Mouse (Mus musculus): ENCODE measurements at regions not wholly inside any gene's neighbourhood (a gene's known extent, or its start where the extent isn't known, plus 50 kb on each side); places are given as distances from the start of the nearest gene placed in this dataset.
A peak's percentile ranks its signal among the peaks of the same experiment; 100 is the strongest.

GRCm38 (mm10) chr9:84673327-84673726, 639.2 kb upstream of the Gm11114 start:
- DNase-seq (ENCODE audit: low spot score): no peak

GRCm38 (mm10) chr9:84678416-84678815, 634.2 kb upstream of the Gm11114 start:
- DNase-seq (ENCODE audit: low spot score): no peak

- no peak for DNase-seq (ENCODE audit: low spot score)
Measured at GRCm38 (mm10) chr9:84718615-84719191, 593.9 kb upstream of the Gm11114 start.

- no peak for DNase-seq (ENCODE audit: low spot score)
Measured at GRCm38 (mm10) chr9:84719396-84719795, 593.2 kb upstream of the Gm11114 start.

GRCm38 (mm10) chr9:84720454-84720853, 592.1 kb upstream of the Gm11114 start:
- no peak for DNase-seq (ENCODE audit: low spot score)

- DNase-seq (ENCODE audit: low spot score): no peak
Measured at GRCm38 (mm10) chr9:84739266-84739665, 573.3 kb upstream of the Gm11114 start.

GRCm38 (mm10) chr9:84740336-84740735, 572.2 kb upstream of the Gm11114 start:
- DNase-seq (ENCODE audit: low spot score): no peak

- DNase-seq (ENCODE audit: low spot score): no peak
Measured at GRCm38 (mm10) chr9:84754332-84754731, 558.2 kb upstream of the Gm11114 start.

- no peak for DNase-seq (ENCODE audit: low spot score)
Measured at GRCm38 (mm10) chr9:84754828-84755227, 557.7 kb upstream of the Gm11114 start.

- DNase-seq (ENCODE audit: low spot score): no peak
Measured at GRCm38 (mm10) chr9:84774348-84774747, 538.2 kb upstream of the Gm11114 start.

- no peak for DNase-seq (ENCODE audit: low spot score)
Measured at GRCm38 (mm10) chr9:84775190-84775589, 537.4 kb upstream of the Gm11114 start.

- no peak for DNase-seq (ENCODE audit: low spot score)
Measured at GRCm38 (mm10) chr9:84779125-84779524, 533.4 kb upstream of the Gm11114 start.

- no peak for DNase-seq (ENCODE audit: low spot score)
Measured at GRCm38 (mm10) chr9:84825768-84826167, 486.8 kb upstream of the Gm11114 start.

GRCm38 (mm10) chr9:84828934-84829333, 483.6 kb upstream of the Gm11114 start:
- no peak for DNase-seq (ENCODE audit: low spot score)

GRCm38 (mm10) chr9:84830639-84831038, 481.9 kb upstream of the Gm11114 start:
- no peak for DNase-seq (ENCODE audit: low spot score)

- no peak for DNase-seq (ENCODE audit: low spot score)
Measured at GRCm38 (mm10) chr9:84837498-84837897, 475.1 kb upstream of the Gm11114 start.

GRCm38 (mm10) chr9:84844021-84844420, 468.6 kb upstream of the Gm11114 start:
- no peak for DNase-seq (ENCODE audit: low spot score)

GRCm38 (mm10) chr9:84861600-84861999, 451.0 kb upstream of the Gm11114 start:
- DNase-seq (ENCODE audit: low spot score): peak; percentile 5

GRCm38 (mm10) chr9:84863431-84863830, 449.1 kb upstream of the Gm11114 start:
- DNase-seq (ENCODE audit: low spot score): no peak

- DNase-seq (ENCODE audit: low spot score): no peak
Measured at GRCm38 (mm10) chr9:84894148-84894547, 418.4 kb upstream of the Gm11114 start.

GRCm38 (mm10) chr9:84896073-84896472, 416.5 kb upstream of the Gm11114 start:
- DNase-seq (ENCODE audit: low spot score): no peak

- no peak for DNase-seq (ENCODE audit: low spot score)
Measured at GRCm38 (mm10) chr9:84900643-84901042, 411.9 kb upstream of the Gm11114 start.

GRCm38 (mm10) chr9:84906244-84906643, 406.3 kb upstream of the Gm11114 start:
- no peak for DNase-seq (ENCODE audit: low spot score)

GRCm38 (mm10) chr9:84913321-84913720, 399.3 kb upstream of the Gm11114 start:
- DNase-seq (ENCODE audit: low spot score): no peak

- DNase-seq (ENCODE audit: low spot score): no peak
Measured at GRCm38 (mm10) chr9:84922306-84922705, 390.3 kb upstream of the Gm11114 start.
